Mouse (Mus musculus) midbrain, embryonic 15.5 days (tissue): ENCODE data around the gene Pcnx. TPM values are rescaled to one million over a fixed set of nuclear protein-coding genes. Genes with fewer than 3 reads are reported as not detected.

Experiments
- ATAC-seq: fragments of 200-750 bp; cut with Nextera tagmentation; replicated peaks from 2 replicates; pipeline ENCODE4 v1.8.0; 2017; ENCODE audit warnings: moderate TSS enrichment
- H3K27ac ChIP-seq: fragments of 300-500 bp; sonication (generic); 2 replicates; pipeline ENCODE4 v1.5.1; 2015; ENCODE audit warnings: mild to moderate bottlenecking, inconsistent platforms
- H3K27me3 ChIP-seq: fragments of 300-500 bp; sonication (generic); replicated peaks from 2 replicates; pipeline ENCODE4 v1.6.1; 2015; ENCODE audit warnings: inconsistent platforms
- H3K36me3 ChIP-seq: fragments of 300-500 bp; sonication (generic); replicated peaks from 2 replicates; pipeline ENCODE4 v1.6.1; 2015; ENCODE audit warnings: inconsistent platforms
- H3K4me1 ChIP-seq: fragments of 300-500 bp; sonication (generic); 2 replicates; pipeline ENCODE4 v1.6.1; 2015; ENCODE audit warnings: inconsistent platforms
- H3K4me2 ChIP-seq: fragments of 300-500 bp; sonication (generic); 2 replicates; pipeline ENCODE4 v1.6.1; 2015; ENCODE audit warnings: inconsistent platforms, mild to moderate bottlenecking, moderate library complexity
- H3K4me3 ChIP-seq: fragments of 300-500 bp; sonication (generic); 2 replicates; pipeline ENCODE4 v1.5.1; 2015; ENCODE audit warnings: mild to moderate bottlenecking, inconsistent platforms
- H3K9ac ChIP-seq: fragments of 300-500 bp; sonication (generic); 2 replicates; pipeline ENCODE4 v1.6.1; 2015; ENCODE audit warnings: mild to moderate bottlenecking, inconsistent platforms
- H3K9me3 ChIP-seq: fragments of 300-500 bp; sonication (generic); 2 replicates; pipeline ENCODE4 v1.6.1; 2016; ENCODE audit warnings: inconsistent platforms
- WGBS: fragments of 180-500 bp; shearing (Covaris S2); methylation state at CpG from one replicate; pipeline ENCODE4 v1.1.7; 2015; ENCODE audit warnings: mixed read lengths; 5-methylcytosine and 5-hydroxymethylcytosine counted together
- polyA plus RNA-seq: library from polyadenylated mRNA; unstranded; fragments of >200 nt; fragmentation: Nextera tagmentation; extraction: Ambion mirVana; gene quantifications from 2 replicates; pipeline ENCODE4 v1.2.1, GENCODE M21; 2015

Pcnx gene
- polyA plus RNA-seq, 1 experiment from 2014 or later = 12.2 TPM

DNA sequence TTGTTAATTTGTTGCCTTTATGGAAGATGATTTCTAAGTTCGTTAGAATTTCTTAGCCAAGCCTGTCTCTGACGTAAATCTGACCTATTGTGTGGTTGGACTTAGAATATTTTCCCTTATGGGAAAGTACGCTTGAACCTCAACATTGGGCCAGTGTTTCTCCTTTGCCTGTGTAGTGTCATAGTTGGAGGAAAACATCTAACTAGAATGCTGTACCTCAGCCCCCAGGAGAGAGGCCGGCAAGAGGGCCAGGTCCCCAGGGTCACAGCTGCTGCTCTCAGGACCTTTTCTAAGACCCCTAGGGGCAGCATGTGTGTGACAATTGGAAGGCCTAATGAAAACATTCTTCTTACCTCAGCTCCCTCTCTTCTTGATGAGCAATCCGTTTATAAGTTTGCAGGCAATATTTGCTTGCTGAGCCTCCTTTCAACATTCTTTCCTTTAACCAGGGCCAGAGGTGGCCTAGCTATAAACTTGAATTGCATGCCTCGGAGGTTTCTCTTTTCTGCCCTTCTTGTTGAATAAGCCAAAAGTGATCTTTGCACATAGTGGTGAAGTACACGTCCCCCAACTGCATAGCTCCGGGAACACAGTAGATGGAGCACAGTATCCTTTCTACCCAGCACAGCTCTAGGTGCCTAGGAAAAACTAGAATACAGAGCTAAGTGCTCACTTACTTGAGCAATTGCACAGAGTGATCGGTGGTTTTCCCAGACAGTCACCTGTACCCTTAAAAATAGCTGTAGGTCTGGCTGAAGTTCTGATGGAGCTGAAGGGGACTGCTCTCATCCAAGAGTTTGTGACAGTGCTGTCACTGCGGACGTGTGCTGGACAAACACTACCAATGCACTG, 23.7 kb downstream of the Pcnx start:
- H3K27me3 ChIP-seq = no peaks in the 10 kb centered on the region
- H3K4me3 ChIP-seq = no peak overlapping the region
- no peak for ATAC-seq
- H3K4me2 ChIP-seq = no peak overlapping the region
- no peaks in the 10 kb centered on the region for H3K36me3 ChIP-seq
- H3K9me3 ChIP-seq = no peaks in the 10 kb centered on the region
- no peak overlapping the region for H3K9ac ChIP-seq
- 68% methylated on average over 11 of the region's 11 CpGs for whole genome bisulfite sequencing
- H3K4me1 ChIP-seq = no peaks in the 10 kb centered on the region
- H3K27ac ChIP-seq = no peak overlapping the region

DNA sequence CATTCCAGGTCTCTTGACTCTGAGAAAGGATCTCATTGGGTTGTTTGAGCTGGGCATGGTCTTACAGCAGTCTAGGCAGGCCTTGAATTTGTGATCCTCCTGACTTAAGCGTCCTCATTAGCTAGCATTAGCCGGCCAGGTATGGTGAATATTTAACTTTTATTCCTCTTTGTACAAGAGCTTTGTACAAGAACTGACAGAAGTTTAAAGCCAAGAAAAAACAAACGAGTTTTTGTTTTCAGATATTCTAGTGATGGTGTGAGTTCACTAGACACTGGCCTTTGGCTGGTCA, 24.2 kb downstream of the Pcnx start:
- Histone ChIP-seq H3K4me3 (no peak overlapping the region), H3K27ac (no peak overlapping the region), H3K27me3 (no peaks in the 10 kb centered on the region), H3K4me2 (no peak overlapping the region), H3K36me3 (no peaks in the 10 kb centered on the region), H3K9me3 (no peaks in the 10 kb centered on the region), H3K4me1 (no peaks in the 10 kb centered on the region), H3K9ac (no peak overlapping the region)
- 83% methylated on average over 3 of the region's 3 CpGs for WGBS
- no peak for ATAC-seq

- Histone ChIP-seq H3K4me1 (no peaks in the 10 kb centered on the region), H3K4me2 (no peak overlapping the region), H3K4me3 (no peak overlapping the region), H3K36me3 (no peaks in the 10 kb centered on the region), H3K27ac (no peak overlapping the region), H3K27me3 (no peaks in the 10 kb centered on the region), H3K9me3 (no peaks in the 10 kb centered on the region), H3K9ac (no peak overlapping the region)
- ATAC-seq = no peak
- 81% methylated on average over 5 of the region's 5 CpGs for WGBS
These were observed 25.2 kb downstream of the Pcnx start for GRCm38 (mm10) chr12:81884983-81885382.

GRCm38 (mm10) chr12:81885982-81886381, 26.2 kb downstream of the Pcnx start:
- Histone ChIP-seq H3K4me2 (no peak overlapping the region), H3K4me3 (no peak overlapping the region), H3K36me3 (no peaks in the 10 kb centered on the region), H3K9ac (no peak overlapping the region), H3K27me3 (no peaks in the 10 kb centered on the region), H3K4me1 (no peaks in the 10 kb centered on the region), H3K27ac (no peak overlapping the region), H3K9me3 (no peaks in the 10 kb centered on the region)
- ATAC-seq = no peak
- 89% methylated on average over 4 of the region's 4 CpGs for WGBS

DNA sequence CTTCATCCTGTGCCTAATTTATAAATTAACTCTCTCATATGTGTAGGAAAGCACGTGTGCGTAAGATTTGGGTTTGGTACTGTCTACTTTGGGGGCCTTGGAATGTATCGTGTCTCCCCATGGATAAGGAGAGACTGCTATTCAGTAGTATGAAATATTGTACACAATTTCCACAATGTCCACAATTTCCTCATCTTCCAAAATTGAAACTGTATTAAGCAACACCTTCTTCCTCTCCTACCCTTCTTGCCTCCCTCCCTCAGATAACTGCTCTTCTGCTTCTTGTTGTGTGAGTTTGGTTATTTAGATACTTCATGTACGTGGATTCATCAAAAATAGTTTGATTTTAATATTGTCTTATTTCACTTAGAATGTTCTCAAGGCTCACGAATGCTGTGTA, 29.1 kb downstream of the Pcnx start:
- WGBS = 90% methylated on average over 5 of the region's 5 CpGs

GRCm38 (mm10) chr12:81891946-81892345, 32.1 kb downstream of the Pcnx start:
- WGBS = 93% methylated on average over 1 of the region's 1 CpGs

More for the DNA sequence above, 29.1 kb downstream of the Pcnx start:
- Histone ChIP-seq H3K27me3 (no peaks in the 10 kb centered on the region), H3K4me1 (no peaks in the 10 kb centered on the region), H3K27ac (no peak overlapping the region), H3K9ac (no peak overlapping the region), H3K9me3 (no peaks in the 10 kb centered on the region), H3K36me3 (no peaks in the 10 kb centered on the region), H3K4me2 (no peak overlapping the region), H3K4me3 (no peak overlapping the region)
- no peak for ATAC-seq

DNA sequence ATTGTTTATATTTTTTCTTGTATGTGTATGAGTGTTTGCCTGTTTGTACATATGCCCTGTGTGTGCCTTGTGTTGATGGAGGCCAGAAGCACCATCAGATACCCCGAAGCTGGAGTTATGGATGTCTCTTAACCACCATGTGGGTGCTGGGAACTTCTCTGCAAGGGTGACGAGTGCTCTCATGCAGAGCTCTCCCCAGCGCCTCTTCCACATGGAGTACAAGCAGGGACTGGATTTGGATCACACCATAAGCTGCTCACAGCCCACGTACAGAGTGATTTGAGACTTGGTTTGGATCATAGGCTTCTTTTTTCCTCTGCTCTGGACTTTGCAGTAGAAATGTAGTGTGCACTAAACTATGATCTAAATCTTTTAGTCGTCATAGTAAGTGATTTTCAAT, 34.5 kb downstream of the Pcnx start:
- no peaks in the 10 kb centered on the region for H3K9me3 ChIP-seq
- H3K27ac ChIP-seq = no peak overlapping the region
- H3K27me3 ChIP-seq = no peaks in the 10 kb centered on the region
- 85% methylated on average over 5 of the region's 5 CpGs for WGBS
- H3K4me1 ChIP-seq = no peaks in the 10 kb centered on the region
- H3K36me3 ChIP-seq = 0 out of 2 replicates have a peak, but pooled peaks cover 6% of the 10 kb centered on the region
- H3K4me2 ChIP-seq = no peak overlapping the region
- ATAC-seq = no peak
- H3K9ac ChIP-seq = no peak overlapping the region
- H3K4me3 ChIP-seq = no peak overlapping the region

More at GRCm38 (mm10) chr12:81891946-81892345, 32.1 kb downstream of the Pcnx start:
- Histone ChIP-seq H3K27ac (no peak overlapping the region), H3K4me1 (no peaks in the 10 kb centered on the region), H3K4me3 (no peak overlapping the region), H3K27me3 (no peaks in the 10 kb centered on the region), H3K9me3 (no peaks in the 10 kb centered on the region), H3K36me3 (0 out of 2 replicates have a peak, but pooled peaks cover 3% of the 10 kb centered on the region), H3K9ac (no peak overlapping the region), H3K4me2 (no peak overlapping the region)
- ATAC-seq = no peak

- no peak overlapping the region for H3K4me2 ChIP-seq
- H3K9ac ChIP-seq = no peak overlapping the region
- H3K4me1 ChIP-seq = no peaks in the 10 kb centered on the region
- no peak overlapping the region for H3K27ac ChIP-seq
- no peak for ATAC-seq
- H3K4me3 ChIP-seq = no peak overlapping the region
- no peaks in the 10 kb centered on the region for H3K9me3 ChIP-seq
- 90% methylated on average over 6 of the region's 6 CpGs for WGBS
- no peaks in the 10 kb centered on the region for H3K27me3 ChIP-seq
- H3K36me3 ChIP-seq = 0 out of 2 replicates have a peak, but pooled peaks cover 6% of the 10 kb centered on the region
These were observed 36.2 kb downstream of the Pcnx start for GRCm38 (mm10) chr12:81895986-81896385.

DNA sequence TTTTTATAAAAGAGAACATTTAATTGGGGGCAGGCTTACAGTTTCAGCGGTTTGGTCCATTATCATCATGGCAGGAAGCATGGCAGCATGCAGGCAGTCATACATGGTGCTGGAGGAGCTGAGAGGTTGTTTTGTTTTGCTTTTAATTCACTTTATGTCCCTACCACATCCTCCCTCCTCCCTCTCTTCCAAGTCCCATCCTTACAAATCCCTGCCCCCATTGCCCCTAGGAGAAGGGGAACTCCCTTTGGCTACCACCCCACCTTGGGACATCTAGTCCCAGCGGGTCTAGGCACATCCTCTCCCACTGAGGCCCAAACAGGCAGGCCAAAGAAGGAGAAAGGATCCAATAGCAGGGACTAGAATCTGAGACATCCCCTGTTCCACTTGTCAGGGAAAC, 44.6 kb downstream of the Pcnx start:
- 0 out of 2 replicates have a peak, but pooled peaks cover 5% of the 10 kb centered on the region for H3K36me3 ChIP-seq
- no peak overlapping the region for H3K9ac ChIP-seq
- no peak overlapping the region for H3K27ac ChIP-seq
- H3K4me1 ChIP-seq = peaks cover 7% of the 10 kb centered on the region
- no peak for ATAC-seq
- no peaks in the 10 kb centered on the region for H3K9me3 ChIP-seq
- WGBS = 94% methylated on average over 2 of the region's 2 CpGs
- H3K4me3 ChIP-seq = no peak overlapping the region
- no peak overlapping the region for H3K4me2 ChIP-seq
- H3K27me3 ChIP-seq = no peaks in the 10 kb centered on the region

DNA sequence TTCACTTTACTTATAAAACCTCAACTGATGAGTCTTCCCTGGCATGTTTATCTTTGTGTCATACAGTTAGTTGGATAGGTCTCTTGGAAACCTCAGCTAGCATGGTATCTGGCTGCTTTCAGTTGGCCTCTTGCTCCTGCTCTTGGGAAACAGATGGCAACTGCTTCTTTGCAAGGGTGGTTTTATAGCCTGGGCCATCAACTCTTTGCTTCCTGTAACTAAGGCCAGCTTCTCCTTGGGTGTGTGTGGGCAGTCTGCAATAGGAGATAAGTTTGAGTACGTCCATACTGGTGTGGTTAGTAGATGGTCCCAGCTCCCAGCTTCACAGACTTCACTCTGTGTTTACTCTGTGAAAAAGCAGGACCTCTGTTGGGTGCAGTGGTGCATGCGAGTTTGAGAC, 46.0 kb downstream of the Pcnx start:
- ATAC-seq = no peak
- Histone ChIP-seq H3K9ac (no peak overlapping the region), H3K4me3 (no peak overlapping the region), H3K4me1 (peaks cover 7% of the 10 kb centered on the region), H3K27me3 (no peaks in the 10 kb centered on the region), H3K4me2 (no peak overlapping the region), H3K36me3 (0 out of 2 replicates have a peak, but pooled peaks cover 5% of the 10 kb centered on the region), H3K9me3 (no peaks in the 10 kb centered on the region), H3K27ac (no peak overlapping the region)
- 86% methylated on average over 2 of the region's 2 CpGs for WGBS

- Histone ChIP-seq H3K4me1 (peaks cover 7% of the 10 kb centered on the region), H3K27me3 (no peaks in the 10 kb centered on the region), H3K27ac (no peak overlapping the region), H3K9ac (no peak overlapping the region), H3K4me3 (no peak overlapping the region), H3K36me3 (0 out of 2 replicates have a peak, but pooled peaks cover 5% of the 10 kb centered on the region), H3K4me2 (no peak overlapping the region), H3K9me3 (no peaks in the 10 kb centered on the region)
- no peak for ATAC-seq
- WGBS = 52% methylated on average over 4 of the region's 4 CpGs
These were observed 48.0 kb downstream of the Pcnx start for GRCm38 (mm10) chr12:81907741-81908357.

DNA sequence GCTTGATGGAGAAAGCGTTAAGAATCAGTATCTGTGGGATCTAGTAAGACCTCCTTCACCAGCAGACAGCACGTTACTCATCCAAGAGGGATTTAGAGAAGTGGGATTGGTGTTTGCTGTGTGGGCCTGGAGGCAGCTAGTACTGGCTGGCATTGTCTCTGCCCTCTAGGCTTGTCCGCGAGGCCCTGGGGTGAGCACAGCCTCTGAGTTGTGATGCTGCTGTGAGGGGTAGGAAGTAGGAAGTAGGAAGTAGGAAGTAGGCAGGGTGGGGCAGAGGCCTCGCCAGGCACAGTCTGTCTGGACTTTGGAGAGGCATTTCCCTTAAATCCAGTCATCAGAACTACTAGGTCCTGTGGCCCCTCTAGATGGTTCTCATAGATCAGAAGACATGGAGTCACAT, 50.6 kb downstream of the Pcnx start:
- Histone ChIP-seq H3K27ac (no peak overlapping the region), H3K4me1 (peaks cover 7% of the 10 kb centered on the region), H3K9ac (no peak overlapping the region), H3K4me3 (no peak overlapping the region), H3K36me3 (peaks cover 10% of the 10 kb centered on the region; the same call in 1 of the 2 replicates), H3K27me3 (no peaks in the 10 kb centered on the region), H3K4me2 (no peak overlapping the region), H3K9me3 (no peaks in the 10 kb centered on the region)
- no peak for ATAC-seq
- WGBS = 72% methylated on average over 5 of the region's 5 CpGs
